Mouse (Mus musculus) embryonic facial prominence, embryonic 15.5 days (tissue): Measurements from ENCODE around the gene A630001G21Rik. TPM values are rescaled to one million over a fixed set of nuclear protein-coding genes. Genes with fewer than 3 reads are reported as not detected.

Experiments
- ATAC-seq: fragments of 200-750 bp; cut with Nextera tagmentation; 2 replicates; pipeline ENCODE4 v1.8.0; 2017; ENCODE audit warnings: low read depth, moderate TSS enrichment; ENCODE audit not compliant: insufficient number of reproducible peaks, low FRiP score, low TSS enrichment
- H3K27ac ChIP-seq: fragments of 300-500 bp; sonication (generic); replicated peaks from 2 replicates; pipeline ENCODE4 v1.5.1; 2015; ENCODE audit warnings: mild to moderate bottlenecking, inconsistent platforms
- H3K27me3 ChIP-seq: fragments of 300-500 bp; sonication (generic); 2 replicates; pipeline ENCODE4 v1.6.1; 2015; ENCODE audit warnings: inconsistent platforms
- H3K36me3 ChIP-seq: fragments of 300-500 bp; sonication (generic); 2 replicates; pipeline ENCODE4 v1.6.1; 2015; ENCODE audit warnings: mild to moderate bottlenecking, inconsistent platforms
- H3K4me1 ChIP-seq: fragments of 300-500 bp; sonication (generic); 2 replicates; pipeline ENCODE4 v1.6.1; 2015; ENCODE audit warnings: inconsistent platforms
- H3K4me2 ChIP-seq: fragments of 300-500 bp; sonication (generic); replicated peaks from 2 replicates; pipeline ENCODE4 v1.6.1; 2015; ENCODE audit warnings: mild to moderate bottlenecking, inconsistent platforms
- H3K4me3 ChIP-seq: fragments of 300-500 bp; sonication (generic); replicated peaks from 2 replicates; pipeline ENCODE4 v1.5.1; 2015; ENCODE audit warnings: mild to moderate bottlenecking, inconsistent platforms
- H3K9ac ChIP-seq: fragments of 300-500 bp; sonication (generic); 2 replicates; pipeline ENCODE4 v1.6.1; 2015; ENCODE audit warnings: inconsistent platforms
- H3K9me3 ChIP-seq: fragments of 300-500 bp; sonication (generic); replicated peaks from 2 replicates; pipeline ENCODE4 v1.6.1; 2016; ENCODE audit warnings: inconsistent platforms
- WGBS: fragments of 180-500 bp; shearing (Covaris S2); methylation state at CpG from one replicate; pipeline ENCODE4 v1.1.7; 2015; 5-methylcytosine and 5-hydroxymethylcytosine counted together
- polyA plus RNA-seq: library from polyadenylated mRNA; unstranded; fragments of >200 nt; fragmentation: Nextera tagmentation; extraction: Ambion mirVana; gene quantifications from 2 replicates; pipeline ENCODE4 v1.2.1, GENCODE M21; 2015

The A630001G21Rik gene
- polyA plus RNA-seq, 1 experiment from 2014 or later = 1.7 TPM

DNA sequence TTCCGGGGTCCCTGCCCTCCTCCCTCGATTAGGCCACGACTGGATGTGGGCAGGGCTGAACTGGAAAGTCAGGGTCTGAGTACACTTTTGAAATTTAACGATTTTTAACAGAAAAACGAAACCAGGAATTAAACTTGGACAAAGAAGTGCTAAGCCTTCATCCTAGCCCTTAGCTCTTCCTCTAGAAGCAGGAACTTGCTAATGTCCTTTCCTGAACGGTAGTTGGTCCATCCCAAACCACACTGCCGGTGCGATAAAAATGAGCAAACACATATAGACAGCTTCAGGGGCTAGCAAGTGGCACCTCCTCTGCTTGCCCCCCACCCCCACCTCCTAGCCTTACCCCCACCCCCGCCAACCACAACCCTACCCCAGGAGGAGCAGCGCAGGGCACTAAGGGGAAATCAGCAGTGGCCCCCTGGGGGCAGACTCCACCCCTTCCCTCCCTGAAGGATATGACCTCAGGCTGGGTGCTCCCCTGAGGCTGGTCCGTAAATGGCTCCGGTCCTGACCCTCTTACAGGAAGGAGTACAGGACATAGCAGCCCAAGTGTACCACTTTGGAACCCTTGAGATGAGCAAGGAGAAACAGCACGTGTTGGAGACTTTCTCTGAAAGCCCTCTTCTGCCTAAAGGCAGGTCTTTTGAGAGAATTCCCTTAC lies 42.9 kb downstream of the A630001G21Rik start:
- H3K9ac ChIP-seq = no peak overlapping the region
- 0 out of 2 replicates have a peak, but pooled peaks cover 4% of the 10 kb centered on the region for H3K4me1 ChIP-seq
- 70% methylated on average over 13 of the region's 13 CpGs for WGBS
- H3K36me3 ChIP-seq = no peaks in the 10 kb centered on the region
- H3K9me3 ChIP-seq = no peaks in the 10 kb centered on the region
- H3K4me2 ChIP-seq = peak overlapping the region; percentile 44
- H3K27ac ChIP-seq = no peak overlapping the region
- ATAC-seq = no peak; the same call in 1 of the 2 replicates
- H3K27me3 ChIP-seq = no peaks in the 10 kb centered on the region
- peak overlapping the region; percentile 32 for H3K4me3 ChIP-seq

DNA sequence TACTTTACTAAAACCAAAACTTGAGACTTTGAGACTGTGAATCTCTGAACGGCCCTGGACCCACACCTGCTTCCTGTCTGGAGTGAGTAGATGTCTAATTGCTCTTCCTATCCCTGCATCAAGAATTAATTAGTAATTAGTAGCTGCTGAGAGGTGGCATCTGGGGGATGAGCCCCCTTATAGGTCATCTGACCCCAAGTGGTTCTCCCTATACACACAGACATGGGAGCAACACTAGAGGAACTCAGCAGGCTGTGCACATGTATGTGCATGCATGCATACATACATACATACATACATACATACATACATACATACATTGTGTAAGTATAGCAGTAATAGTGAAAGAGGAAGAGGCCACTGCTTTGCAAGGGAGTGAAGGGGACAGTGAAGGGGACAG lies 43.9 kb downstream of the A630001G21Rik start:
- no peak overlapping the region for H3K4me2 ChIP-seq
- no peak for ATAC-seq
- H3K9ac ChIP-seq = no peak overlapping the region
- WGBS = 58% methylated on average over 1 of the region's 1 CpGs
- no peaks in the 10 kb centered on the region for H3K36me3 ChIP-seq
- 0 out of 2 replicates have a peak, but pooled peaks cover 4% of the 10 kb centered on the region for H3K4me1 ChIP-seq
- no peaks in the 10 kb centered on the region for H3K27me3 ChIP-seq
- H3K9me3 ChIP-seq = no peaks in the 10 kb centered on the region
- H3K27ac ChIP-seq = no peak overlapping the region
- no peak overlapping the region for H3K4me3 ChIP-seq

DNA sequence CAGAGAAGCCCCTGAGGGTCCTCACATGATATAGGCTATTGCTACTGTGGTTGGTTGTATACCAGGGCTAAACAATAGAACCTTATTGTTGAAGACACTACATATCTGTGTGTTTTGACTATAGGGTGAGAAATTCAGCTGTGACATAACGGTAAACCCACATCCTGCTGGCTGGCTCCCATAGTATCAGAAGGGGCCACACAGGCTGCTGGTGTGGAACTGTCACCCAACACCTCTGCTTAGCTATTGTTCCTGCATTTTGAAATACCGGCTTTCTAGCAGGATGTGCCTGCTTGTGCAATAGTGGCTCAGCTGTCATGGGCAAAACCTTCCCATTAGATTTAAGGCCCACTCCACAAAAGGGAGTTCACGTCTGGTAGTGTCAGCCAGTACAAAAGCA lies 45.9 kb downstream of the A630001G21Rik start:
- no peak overlapping the region for H3K4me3 ChIP-seq
- no peaks in the 10 kb centered on the region for H3K9me3 ChIP-seq
- H3K27ac ChIP-seq = no peak overlapping the region
- no peak for ATAC-seq
- H3K4me1 ChIP-seq = 0 out of 2 replicates have a peak, but pooled peaks cover 4% of the 10 kb centered on the region
- no peak overlapping the region for H3K4me2 ChIP-seq
- no peaks in the 10 kb centered on the region for H3K36me3 ChIP-seq
- WGBS = 81% methylated on average over 3 of the region's 3 CpGs
- H3K27me3 ChIP-seq = no peaks in the 10 kb centered on the region
- no peak overlapping the region for H3K9ac ChIP-seq

DNA sequence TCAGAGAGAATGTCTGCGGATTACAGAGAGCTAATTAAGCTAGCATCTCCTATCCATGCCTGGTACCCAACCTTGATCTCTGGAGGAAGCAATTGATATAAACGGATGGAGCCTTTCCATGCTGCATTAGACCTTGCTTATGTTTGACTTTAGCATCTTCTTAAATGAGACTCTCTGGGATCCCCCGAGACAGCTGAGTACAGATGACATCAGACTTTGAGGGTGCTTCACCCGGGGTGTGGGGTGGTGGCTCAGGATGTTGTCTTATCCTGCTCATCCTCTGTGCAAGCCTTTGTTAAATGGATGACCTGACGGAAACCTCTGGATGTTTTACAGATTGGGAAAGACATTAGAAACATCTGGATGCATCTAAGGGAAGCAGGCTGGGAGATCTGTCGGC lies 48.0 kb downstream of the A630001G21Rik start:
- H3K4me1 ChIP-seq = no peaks in the 10 kb centered on the region

DNA sequence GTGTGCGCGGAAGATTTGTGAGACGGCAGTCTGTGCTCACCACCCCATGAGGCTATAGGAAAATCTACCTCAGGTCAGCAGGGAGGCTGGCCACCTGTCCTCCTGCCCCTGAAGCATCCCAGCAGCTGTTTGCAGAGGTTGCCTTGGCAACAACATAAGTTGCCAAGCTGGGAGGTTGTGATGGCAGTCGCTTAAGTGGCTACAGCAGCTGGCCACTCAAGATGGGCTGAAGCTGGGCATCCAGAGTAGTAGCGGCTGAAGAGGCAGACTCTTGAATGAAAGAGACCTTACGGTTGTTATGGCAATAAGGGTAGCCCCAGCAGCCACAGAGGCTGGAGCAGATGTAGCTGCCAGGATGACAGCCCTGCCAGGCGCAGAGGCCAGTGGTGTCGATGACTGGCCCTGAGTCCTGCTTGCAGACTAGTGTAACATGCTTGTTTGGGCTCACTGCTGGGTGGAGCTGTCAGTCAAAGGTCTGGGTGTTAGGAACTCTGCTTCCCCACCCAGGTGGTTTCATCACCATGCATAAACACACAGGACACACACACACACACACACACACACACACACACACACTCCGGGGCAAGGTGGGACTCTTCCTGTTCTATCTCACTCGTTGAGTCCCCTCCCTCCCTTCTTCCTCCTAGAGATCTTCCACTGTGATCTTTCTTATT lies 58.1 kb downstream of the A630001G21Rik start:
- H3K27me3 ChIP-seq = no peaks in the 10 kb centered on the region
- H3K27ac ChIP-seq = no peak overlapping the region
- no peaks in the 10 kb centered on the region for H3K36me3 ChIP-seq
- no peaks in the 10 kb centered on the region for H3K4me1 ChIP-seq
- peak; percentile 37; the same call in 1 of the 2 replicates for ATAC-seq
- no peak overlapping the region for H3K4me3 ChIP-seq
- 67% methylated on average over 10 of the region's 10 CpGs for WGBS
- H3K9me3 ChIP-seq = no peaks in the 10 kb centered on the region
- H3K9ac ChIP-seq = no peak overlapping the region
- no peak overlapping the region for H3K4me2 ChIP-seq

More for the DNA sequence above, 48.0 kb downstream of the A630001G21Rik start:
- no peak for ATAC-seq
- no peak overlapping the region for H3K9ac ChIP-seq
- no peak overlapping the region for H3K4me2 ChIP-seq
- no peaks in the 10 kb centered on the region for H3K27me3 ChIP-seq
- no peak overlapping the region for H3K4me3 ChIP-seq
- no peaks in the 10 kb centered on the region for H3K9me3 ChIP-seq
- H3K36me3 ChIP-seq = no peaks in the 10 kb centered on the region
- 63% methylated on average over 6 of the region's 6 CpGs for WGBS
- H3K27ac ChIP-seq = no peak overlapping the region

DNA sequence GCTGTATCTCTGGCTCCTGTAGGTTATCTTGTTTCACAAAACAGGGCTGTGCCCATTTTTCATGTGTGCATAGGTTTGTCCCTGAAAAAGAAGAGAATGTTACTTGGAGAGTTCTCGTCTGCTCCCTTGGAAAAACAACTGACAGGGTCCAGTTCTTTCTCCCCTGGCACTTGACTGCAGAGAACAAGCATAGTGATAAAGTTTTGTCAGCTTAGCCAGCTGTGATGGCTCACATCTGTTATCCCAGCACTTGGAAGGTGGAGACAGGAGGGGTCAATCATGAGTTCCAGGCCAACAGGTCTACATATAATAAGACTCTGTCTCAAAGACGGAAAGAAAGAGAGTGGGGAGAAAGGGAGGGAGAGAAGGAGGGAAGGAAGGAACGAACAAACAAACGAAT lies 59.4 kb downstream of the A630001G21Rik start:
- Histone ChIP-seq H3K4me2 (no peak overlapping the region), H3K27me3 (no peaks in the 10 kb centered on the region), H3K9ac (no peak overlapping the region), H3K9me3 (no peaks in the 10 kb centered on the region), H3K4me1 (no peaks in the 10 kb centered on the region), H3K27ac (no peak overlapping the region), H3K4me3 (no peak overlapping the region), H3K36me3 (no peaks in the 10 kb centered on the region)
- no peak for ATAC-seq
- 76% methylated on average over 4 of the region's 4 CpGs for WGBS

DNA sequence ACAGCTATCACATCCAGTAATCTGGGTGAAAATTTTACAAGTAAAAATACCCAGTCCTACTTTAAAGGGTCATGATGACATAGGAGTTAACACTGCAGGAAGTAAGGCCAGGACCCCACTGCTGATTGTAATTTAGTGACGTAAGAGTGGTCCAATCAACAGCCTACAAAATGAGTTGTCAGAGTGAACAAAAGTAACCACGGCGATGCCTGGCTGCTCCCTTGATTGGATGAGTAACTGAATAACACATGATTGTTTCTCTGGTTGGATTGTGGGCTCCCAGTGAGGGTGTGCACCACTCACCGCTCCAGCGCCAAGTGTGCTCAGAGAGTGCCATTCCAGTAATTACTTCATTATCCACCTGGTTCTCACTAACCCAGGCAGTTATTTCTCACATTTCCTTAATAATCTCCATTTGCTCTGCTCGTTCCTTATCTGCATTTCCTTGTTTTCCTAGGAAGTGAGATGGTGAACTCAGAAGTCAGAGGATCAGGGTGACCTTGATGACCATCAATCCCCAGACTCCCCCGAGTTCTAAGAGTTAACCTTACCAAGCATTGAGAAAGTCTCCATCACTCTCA lies 61.9 kb downstream of the A630001G21Rik start:
- H3K9me3 ChIP-seq = no peaks in the 10 kb centered on the region
- no peaks in the 10 kb centered on the region for H3K36me3 ChIP-seq
- 53% methylated on average over 7 of the region's 7 CpGs for WGBS
- no peak overlapping the region for H3K27ac ChIP-seq
- H3K9ac ChIP-seq = no peak overlapping the region
- no peaks in the 10 kb centered on the region for H3K27me3 ChIP-seq
- no peak overlapping the region for H3K4me3 ChIP-seq
- no peak overlapping the region for H3K4me2 ChIP-seq
- H3K4me1 ChIP-seq = no peaks in the 10 kb centered on the region
- no peak for ATAC-seq

DNA sequence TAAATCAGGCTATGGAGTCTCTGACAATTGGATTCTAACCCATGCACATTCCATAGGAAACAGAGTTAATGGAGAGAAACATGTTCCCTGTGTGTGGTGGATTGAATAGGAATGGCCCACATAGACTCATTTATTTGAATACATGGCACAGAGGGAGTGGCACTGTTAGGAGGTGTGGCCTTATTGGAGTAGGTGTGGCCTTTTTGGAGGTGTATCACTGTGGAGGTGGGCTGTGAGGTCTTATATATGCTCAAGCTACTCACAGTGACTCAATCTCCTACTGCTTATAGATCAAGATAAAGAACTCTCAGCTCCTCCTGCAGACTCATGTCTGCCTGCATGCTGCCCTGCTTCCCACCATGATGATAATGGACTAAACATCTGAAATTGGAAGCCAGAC lies 63.9 kb downstream of the A630001G21Rik start:
- ATAC-seq = no peak
- Histone ChIP-seq H3K36me3 (no peaks in the 10 kb centered on the region), H3K9ac (no peak overlapping the region), H3K9me3 (no peaks in the 10 kb centered on the region), H3K4me3 (no peak overlapping the region), H3K4me2 (no peak overlapping the region), H3K4me1 (no peaks in the 10 kb centered on the region), H3K27ac (no peak overlapping the region), H3K27me3 (no peaks in the 10 kb centered on the region)

DNA sequence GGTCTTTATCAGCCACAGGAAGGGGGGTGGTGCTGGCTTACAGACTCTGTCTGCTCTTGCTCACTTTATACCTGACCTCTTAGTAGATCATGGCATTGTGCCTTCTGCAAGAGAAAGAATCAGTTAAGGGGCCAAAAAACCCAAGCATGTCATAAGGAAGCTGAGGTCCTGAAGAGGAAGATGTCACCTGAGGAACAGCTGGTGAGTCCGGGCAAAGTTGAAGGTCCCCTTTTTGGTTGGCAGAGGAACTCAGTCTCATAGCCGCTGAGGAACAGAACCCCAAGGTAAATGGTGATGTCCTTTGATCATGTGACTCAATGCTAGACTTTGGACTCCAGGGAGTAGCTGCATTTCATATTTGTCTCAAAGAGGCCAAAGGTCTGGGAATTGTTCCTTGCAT lies 71.7 kb downstream of the A630001G21Rik start:
- Histone ChIP-seq H3K4me1 (no peaks in the 10 kb centered on the region), H3K36me3 (no peaks in the 10 kb centered on the region), H3K4me2 (no peak overlapping the region), H3K9ac (no peak overlapping the region), H3K27me3 (no peaks in the 10 kb centered on the region), H3K9me3 (no peaks in the 10 kb centered on the region), H3K4me3 (no peak overlapping the region), H3K27ac (no peak overlapping the region)
- WGBS = 78% methylated on average over 2 of the region's 2 CpGs
- ATAC-seq = no peak

DNA sequence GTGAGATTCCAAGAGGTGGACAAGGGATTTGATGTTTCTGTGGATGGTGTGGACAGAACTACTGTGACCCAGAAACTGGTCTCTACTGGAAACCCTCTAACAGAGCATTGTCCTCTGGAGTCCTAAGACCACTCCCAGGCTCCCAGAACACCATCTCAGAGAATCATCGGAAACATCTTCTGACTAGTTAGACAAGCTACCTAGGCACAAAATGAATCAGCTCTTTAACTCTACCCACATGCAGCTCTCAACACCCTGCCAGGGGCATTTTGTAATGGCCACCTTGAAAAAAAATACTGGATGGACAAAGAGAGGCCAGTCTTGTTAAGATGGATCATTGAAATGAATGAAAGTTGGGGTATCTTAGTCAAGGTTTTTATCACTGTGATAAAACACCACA lies 72.9 kb downstream of the A630001G21Rik start:
- no peak overlapping the region for H3K9ac ChIP-seq
- no peak for ATAC-seq
- 100% methylated on average over 1 of the region's 1 CpGs for whole genome bisulfite sequencing
- no peaks in the 10 kb centered on the region for H3K27me3 ChIP-seq
- no peak overlapping the region for H3K27ac ChIP-seq
- H3K36me3 ChIP-seq = no peaks in the 10 kb centered on the region
- no peaks in the 10 kb centered on the region for H3K4me1 ChIP-seq
- no peak overlapping the region for H3K4me3 ChIP-seq
- H3K9me3 ChIP-seq = no peaks in the 10 kb centered on the region
- no peak overlapping the region for H3K4me2 ChIP-seq

DNA sequence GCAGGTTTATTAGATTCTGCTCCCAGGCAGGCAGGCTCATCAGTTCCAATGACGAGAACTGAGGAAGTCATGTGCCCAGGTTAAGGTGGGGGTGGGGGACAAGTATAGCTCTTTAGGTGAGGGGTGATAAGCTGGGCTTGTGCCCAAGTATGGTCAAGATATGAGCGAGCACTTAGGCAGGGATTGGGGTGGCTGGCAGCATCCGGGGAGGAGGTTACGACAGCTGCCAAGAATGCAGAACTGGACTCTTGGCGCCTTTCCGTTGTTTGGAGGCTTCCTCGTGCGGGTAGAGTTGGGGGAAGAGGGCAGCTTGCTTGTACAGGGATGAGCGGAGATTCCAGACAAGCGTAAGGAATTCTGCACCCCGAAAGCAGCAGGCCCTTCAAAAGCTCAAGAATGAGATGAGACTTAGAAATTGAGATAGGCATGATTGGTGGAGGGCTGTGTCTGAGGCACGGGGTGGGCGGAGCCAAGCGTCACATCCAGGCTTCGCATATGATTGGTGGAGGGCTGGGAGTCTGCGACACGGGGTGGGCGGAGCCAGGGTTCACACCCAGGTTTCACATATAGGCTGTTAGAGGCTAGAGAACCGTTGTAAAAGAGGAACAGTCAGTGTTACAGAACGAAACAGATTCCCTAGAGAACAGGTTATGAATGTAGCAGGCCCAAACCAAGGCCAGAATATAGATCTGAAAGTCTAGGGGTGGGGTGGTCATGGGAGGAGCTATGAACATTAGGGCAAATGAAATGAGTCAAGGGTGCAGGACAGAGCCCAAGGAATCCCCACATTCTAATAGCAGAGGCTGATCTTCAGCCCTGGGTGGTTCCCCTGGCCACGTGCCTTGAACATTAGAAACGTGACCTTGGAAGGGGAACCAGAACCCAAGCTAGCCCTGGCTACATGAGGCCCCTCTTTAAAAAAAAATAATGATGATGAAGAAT lies 74.9 kb downstream of the A630001G21Rik start:
- H3K36me3 ChIP-seq = no peaks in the 10 kb centered on the region
- no peaks in the 10 kb centered on the region for H3K4me1 ChIP-seq
- peak; percentile 91 for ATAC-seq
- 25% methylated on average over 22 of the region's 22 CpGs for WGBS
- peak overlapping the region; percentile 53 for H3K4me2 ChIP-seq
- H3K4me3 ChIP-seq = peak overlapping the region; percentile 36
- H3K27ac ChIP-seq = no peak overlapping the region
- no peak overlapping the region for H3K9ac ChIP-seq
- no peaks in the 10 kb centered on the region for H3K27me3 ChIP-seq
- no peaks in the 10 kb centered on the region for H3K9me3 ChIP-seq
